Mouse (Mus musculus) c-Kit-positive CD71-positive TER-119-positive erythroid progenitor cells, embryonic 14.5 days (primary cell): ENCODE data around the gene Kcmf1.
"Not testable (repeated sequence)": the region's sequence is repeated elsewhere in the genome, so short reads cannot be mapped to it uniquely, and the experiment has no call there.

Experiments
- DNase-seq: peaks from one replicate; pipeline ENCODE4 v3.0.0-alpha.2; 2013; ENCODE audit warnings: low spot score

Kcmf1 gene

DNA sequence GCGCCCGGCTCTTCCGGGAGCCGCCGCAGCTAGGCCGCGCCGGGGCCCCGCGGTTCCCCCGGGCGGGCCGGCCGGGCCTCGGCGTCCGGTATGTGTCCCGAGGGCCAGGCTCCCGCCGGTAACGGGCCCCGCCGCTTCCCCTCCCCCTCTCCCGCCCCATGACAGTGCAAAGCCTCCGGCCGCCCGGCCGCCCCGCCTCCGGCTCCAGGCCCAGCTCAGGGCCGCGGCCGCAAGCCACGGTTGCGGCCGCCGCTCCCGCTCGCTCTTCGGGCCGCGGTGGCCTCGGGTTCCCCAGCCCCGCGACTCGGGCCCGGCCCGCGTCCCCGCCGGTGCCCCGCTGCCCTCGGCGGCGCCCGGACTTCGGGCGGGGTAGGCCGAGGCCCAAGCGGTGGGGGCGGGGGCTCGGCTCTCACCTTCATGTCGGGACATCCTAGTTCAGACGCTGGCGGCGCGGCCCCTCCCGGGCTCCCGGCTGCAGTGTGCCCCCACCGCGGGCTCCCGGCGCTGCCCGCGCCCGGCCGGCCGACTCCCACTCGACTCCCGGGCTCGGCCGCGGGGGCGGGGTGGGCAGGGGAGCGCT lies 488 bp downstream of the Kcmf1 start:
- DNase-seq = peak; percentile 53

DNA sequence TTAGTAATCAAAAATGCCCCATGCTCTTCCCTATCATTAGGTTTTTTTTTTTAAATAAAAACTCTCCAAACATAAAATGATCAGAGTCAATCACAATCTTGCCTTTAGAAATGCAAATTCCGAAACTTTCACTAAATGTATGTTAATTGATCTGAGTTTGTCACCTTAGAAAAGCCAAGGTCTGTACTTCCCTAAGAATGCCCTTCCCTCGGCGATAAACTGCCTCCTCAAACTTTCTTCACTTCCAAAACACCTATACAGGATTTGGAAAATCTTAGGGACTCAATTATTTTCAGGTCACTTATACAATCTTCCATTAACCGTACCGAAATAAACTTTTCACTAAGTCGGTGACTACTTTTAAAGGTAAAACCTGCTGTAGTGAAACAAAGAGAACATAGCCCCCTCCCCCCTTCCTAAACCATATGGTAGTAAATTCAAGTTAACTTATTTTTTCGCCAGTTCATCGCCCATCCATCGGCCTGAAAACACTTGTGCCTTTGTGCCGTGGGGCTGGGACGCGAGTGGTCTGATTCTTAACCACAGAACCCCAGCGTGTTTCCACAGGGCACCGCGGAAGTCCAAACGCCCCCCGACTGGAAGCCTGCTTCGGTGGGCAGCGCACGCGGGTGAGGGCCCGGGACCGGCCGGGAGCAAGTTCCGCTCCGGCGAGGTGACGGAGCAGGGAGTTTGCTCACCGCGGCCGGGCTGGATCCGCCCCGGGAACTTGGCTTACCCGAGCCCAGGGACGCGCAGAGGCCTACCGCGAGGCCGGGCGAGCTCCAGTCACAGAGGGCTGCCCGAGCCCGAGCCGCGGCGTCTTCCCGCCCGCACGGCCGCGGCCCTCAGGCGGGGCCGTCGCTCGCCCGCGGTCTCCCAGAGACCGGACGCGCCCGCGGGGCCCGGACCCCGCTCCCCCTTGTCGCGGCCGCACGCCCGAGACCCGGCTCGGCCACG lies 1.3 kb downstream of the Kcmf1 start:
- peak; percentile 50 for DNase-seq

DNA sequence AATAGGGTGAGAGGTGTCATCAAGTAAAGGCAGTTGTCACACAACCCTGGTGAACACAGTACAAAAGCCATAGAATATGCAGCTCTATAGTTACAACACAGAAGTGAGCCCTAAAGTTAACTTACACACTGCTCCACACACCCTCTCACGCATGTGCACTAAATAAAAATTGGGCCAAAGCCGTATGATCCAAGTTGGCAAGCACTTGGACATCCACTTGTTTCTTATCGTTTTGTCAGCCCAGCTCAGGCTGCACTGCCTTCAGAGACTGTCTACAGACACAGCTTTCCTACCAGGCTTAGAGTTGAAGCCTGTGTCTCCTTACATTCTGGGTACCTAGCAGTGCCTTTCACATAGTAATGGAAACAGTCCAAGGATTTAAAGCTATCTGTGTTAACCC lies 4.8 kb downstream of the Kcmf1 start:
- DNase-seq = no peak

DNA sequence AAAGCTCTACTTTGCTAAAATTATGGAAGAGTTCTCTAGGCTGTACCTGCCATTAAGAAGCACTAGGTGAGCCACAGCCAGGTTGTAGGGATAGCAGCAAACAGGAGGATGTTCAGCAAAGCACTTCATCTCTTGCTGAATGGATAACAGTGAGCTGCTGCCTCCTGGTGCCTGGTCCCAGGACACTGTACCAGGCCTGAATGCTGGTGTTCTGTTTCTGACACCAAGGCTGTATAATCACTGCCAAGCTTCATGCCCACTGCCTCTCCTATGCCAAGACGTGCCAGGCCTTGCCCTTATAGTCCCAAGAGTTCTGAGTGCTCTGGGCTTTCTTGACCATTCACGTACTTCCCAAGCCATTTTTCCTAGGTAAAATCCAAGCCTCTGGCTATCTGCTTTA lies 8.5 kb downstream of the Kcmf1 start:
- DNase-seq = no peak

DNA sequence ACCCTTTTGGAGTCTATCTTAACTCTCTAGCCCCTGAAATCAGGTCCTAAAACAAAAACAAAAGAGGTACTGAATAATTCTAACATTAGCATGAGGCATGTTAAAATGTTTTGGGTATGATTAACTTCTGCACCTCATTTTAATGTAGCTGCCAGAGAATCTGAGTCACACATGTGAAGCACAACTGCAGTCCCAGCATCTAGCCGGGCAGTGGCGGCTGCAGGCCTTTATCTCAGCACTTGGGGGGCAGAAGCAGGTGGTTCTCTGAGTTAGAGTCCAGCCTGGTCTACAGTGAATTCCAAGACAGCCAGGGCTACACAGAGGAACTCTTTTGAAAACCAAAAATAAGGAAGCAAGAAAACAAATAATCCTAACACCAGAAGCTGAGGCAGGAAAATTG lies 11.1 kb downstream of the Kcmf1 start:
- DNase-seq = no peak

DNA sequence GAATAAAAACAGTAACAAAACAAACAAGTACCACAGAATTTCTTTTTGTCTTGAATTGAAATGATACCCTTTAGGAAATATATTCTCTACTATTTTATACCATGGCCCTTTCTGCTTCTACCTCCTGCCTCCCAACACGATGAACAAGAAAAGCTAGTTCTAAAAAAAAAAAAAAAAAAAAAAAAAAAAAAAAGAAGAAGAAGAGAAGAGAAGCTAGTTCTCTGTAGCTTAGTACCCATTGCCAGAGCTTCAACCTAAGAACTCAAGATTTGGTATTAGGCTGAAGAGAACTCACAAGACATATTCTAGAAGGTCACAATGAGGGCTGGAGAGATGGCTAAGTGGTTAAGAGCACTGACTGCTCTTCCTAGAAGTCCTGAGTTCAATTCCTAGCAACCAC lies 14.5 kb downstream of the Kcmf1 start:
- DNase-seq = no peak

DNA sequence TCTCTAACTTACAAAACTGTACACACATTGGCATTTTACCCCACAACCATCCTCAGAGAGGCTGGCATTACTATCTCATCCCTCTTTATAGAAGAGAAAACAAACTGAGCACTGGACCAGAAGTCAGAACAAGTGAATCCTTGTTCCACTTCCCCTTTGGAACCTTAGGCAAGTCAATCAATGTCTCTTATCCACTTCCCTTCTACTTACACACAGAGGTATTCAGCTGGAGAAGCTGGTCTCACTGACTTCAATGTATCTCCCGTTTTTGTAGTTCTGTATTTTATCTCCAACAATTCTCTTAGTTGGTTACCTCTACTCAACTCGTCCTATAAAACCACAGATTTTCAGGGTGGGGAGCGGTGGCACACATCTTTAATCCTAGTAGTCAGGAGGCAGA lies 15.0 kb downstream of the Kcmf1 start:
- DNase-seq = no peak

DNA sequence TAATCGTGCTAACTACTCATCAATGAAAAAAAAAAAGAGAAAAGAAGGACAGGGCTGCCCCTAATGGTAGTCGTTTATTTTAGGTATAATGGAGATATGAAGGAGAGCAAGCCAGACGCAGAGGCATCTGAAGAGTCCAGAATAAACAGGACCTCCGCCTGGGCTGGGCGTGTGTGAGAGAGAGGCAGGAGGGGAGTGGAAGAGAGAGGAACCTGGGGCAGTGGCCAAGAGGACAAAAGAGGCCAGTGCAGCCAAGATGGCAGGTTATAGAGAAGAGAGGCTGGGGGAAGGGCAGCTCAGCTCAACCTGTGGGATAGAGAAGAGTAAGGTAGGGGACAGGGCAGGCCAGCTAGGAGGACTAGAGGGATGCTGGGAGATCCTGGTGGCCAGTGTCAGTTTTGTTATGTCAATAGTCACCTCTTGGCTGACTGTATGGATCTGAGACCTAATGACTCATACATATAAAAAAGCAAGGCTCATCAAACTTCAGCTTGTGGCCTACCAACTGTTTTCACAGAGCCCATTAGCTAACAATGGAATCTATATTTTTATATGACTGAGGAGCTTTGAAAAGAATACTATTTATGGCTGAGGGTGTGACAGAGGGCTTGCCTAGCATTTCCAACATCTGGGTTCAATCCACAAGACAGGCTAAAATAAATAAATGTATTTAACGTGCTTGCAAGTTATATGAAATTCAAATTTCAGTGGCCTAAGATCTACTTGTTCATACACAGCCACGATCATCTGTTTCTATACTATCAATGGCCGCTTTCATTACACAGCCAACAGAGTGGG lies 16.9 kb downstream of the Kcmf1 start:
- no peak for DNase-seq

DNA sequence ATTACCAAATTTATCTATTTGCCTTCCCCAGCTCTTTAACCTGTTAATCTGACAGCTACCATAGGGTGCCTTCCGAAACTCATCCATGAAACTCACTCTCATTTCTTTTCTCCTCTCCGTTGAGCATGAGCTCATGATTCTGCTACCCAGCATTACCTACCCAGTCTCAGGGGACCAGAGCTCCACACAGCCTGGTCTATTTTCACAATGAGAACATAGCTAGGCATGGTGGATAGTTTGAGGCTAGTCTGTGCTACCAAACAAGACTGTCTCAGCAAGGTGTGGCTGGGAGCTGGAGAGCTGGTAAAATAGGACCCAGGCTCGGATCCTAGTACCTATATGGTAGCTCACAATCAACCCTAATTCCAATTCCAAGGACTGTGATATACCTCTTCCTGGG lies 17.6 kb downstream of the Kcmf1 start:
- DNase-seq = no peak

DNA sequence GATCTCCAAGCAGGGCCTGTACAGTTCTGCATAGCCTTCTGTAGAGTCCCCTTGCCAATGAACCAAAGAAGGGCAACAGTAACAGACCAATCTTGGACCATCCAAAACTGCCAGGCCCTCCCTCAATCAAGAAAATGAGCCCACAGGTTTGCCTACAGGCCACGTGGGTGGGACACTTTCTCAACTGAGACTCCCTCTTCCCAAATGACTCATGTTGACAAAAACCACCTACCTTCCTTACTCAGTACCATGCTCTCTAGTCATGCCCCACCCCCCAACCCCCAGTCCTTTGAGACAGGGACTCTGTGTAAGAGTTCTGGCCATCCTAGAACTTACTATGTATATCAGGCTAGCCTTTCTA lies 18.2 kb downstream of the Kcmf1 start:
- DNase-seq = no peak

DNA sequence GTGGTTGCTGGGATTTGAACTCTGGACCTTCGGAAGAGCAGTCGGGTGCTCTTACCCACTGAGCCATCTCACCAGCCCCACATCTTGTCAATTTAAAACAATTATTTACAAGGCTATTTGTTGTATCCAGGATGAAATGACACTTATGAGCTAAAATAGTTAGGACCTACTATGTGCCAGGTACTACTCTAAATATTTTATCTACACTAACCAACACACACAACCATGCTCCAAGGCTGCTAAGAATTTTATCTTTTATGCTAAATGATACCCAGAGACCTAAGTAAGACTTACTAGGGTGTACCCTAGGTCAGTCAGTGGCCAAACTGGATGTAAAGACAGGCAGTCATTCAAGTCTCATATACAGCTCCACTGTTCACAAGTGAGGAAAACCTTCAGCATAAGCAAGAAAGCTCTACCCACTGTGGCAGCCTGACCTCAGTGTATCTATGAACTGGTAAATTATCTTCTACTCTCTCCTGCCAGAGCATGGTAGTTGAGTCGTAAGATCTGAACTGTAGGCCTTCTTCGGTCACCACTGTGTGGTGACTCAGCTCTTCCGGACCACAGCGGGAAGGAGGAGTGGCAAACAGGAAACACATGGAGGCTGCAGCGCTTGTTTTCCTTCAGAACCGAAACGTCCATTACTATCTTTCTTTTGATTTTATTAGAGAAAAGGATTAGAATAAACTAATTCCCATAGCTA lies 18.7 kb downstream of the Kcmf1 start:
- peak; percentile 47 for DNase-seq

DNA sequence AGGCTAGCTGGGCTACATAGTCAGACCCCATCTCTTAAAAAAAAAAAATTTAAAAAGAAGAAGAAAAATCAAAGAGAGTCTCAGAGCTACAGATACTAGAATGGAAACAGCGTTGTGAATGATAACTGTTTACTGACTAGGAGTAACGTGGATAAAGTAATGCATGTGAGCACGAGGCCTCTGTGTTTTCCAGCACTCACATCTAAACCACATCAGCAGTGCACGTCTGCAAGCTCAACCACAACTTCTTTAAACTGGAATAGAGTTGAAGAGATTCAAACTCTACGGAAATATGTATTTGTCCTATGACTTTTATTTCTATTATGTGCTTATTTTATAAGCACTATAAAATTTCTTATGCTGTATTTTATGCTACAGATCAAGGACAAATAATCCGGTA lies 23.1 kb downstream of the Kcmf1 start:
- no peak for DNase-seq

DNA sequence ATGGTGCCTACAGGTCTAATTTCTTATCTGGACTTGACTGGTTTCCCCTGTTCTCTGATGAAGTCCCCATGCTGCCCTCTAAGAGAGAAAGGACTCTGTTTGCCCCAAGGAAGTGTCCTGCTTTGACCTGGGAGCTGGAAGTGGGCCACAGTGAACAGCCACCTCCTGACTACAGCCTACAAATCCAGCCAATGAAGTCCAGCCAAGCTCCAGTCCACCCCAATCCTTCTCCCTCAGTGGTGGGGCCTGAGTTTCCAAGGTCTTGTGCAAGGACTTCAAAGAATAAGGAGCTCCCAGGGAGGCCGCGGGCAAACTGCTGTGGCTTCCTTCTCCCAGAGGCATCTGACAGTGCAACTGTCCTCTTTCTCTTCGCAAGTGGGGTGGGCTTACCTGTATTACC lies 26.4 kb downstream of the Kcmf1 start:
- no peak for DNase-seq

DNA sequence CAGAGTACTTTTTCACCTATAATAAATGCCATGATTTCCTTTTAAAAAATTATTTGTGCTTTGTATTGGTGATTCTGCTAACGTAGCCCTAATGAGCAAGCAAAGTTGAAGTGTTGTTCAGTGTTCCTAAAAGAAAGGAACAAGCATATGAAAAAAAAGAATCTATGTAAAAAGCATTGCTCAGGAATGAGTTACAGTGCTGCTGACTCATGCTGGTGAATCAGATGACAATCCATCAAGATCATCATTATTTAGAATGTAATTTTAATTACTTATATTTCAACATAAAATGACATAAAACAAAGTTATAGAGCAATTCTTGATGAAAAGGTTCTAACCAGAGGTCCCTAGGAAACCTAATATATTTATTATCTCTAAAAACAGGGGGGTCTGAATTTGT lies 27.5 kb downstream of the Kcmf1 start:
- no peak for DNase-seq

DNA sequence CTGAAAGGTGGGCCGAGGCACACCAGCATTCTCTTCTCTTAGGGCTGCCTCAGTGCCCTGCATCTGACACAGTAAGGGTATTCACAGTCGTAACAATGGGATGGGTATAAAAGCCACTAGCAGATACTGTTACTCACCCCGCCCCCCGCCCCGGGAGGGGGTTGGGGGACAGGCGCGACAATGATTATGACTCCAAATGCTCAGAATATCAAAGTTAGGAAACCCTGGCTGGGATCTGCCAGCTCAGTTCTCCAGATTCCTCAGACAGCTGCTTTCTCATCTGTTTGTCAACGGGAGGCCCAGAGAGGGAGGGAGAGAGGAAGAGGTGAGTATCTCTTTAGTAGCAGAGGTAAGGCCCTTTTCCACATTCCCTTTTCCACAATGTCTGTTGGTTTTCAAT lies 30.2 kb downstream of the Kcmf1 start:
- no peak for DNase-seq

DNA sequence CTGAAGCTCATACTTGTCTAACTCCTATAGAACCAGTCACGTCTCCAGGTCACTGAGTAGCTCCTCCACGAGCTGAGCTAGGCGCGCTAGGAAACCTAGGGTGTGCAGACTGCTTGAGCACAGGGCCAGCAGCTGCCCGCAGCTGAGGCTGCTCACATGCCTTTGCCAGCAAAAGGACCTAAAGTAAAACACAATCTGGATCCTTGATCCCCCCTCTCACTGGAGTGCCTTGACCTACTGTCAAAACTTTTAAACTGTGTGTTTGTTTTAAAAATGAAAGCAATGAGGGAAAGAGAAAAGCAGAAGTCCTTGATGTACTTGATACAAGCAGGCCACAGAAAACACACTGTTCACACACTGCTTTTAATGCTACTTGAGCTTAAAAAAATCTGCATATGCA lies 31.1 kb downstream of the Kcmf1 start:
- no peak for DNase-seq

DNA sequence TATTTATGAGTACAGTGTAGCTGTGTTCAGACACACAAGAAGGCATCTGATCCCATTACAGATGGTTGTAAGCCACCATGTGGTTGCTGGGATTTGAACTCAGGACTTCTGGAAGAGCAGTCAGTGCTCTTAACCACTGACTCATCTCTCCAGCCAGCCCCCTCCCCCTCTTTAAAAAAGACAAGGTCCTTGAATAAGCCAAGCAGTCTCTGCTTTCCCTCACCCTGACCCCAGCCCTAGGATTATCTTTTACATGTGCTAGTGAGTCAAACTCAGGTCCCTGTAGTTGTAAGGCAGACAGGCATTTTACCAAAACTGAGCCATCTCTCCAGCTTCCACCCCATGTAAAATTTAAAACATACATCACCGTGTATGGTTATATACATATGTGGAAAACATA lies 32.0 kb downstream of the Kcmf1 start:
- no peak for DNase-seq

DNA sequence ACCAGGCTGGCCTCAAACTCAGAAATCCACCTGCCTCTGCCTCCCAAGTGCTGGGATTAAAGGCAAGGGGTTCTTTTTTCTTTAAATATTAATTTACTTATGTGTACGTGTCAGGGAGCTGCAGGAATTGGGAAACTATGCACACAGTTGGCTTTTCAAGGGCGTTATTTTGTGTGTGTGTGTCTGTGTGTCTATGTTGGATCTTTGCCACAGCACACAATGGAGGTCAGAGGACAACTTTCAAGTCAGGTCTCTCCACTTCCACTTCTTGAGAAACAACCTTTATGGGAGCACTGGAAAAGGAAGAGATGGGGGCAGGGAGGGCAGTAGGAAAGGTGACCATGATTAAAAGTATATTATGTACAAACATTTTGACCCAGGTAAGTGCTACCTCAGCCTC lies 33.5 kb downstream of the Kcmf1 start:
- no peak for DNase-seq

DNA sequence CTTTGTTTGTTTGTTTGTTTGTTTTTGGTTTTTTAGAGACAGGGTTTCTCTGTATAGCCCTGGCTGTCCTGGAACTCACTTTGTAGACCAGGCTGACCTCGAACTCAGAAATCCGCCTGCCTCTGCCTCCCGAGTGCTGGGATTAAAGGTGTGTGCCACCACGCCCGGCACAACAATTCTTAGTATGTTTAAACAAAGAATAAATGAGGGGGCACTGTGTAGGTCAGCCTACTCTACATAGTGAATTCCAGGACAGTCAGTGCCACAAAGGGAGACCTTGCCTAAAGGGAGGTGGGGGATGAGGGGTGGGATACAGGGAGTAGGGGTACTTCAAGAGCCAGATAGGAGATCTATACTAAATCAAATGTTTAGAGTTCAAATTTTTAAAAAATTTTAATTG lies 37.1 kb downstream of the Kcmf1 start:
- not testable (repeated sequence) for DNase-seq

DNA sequence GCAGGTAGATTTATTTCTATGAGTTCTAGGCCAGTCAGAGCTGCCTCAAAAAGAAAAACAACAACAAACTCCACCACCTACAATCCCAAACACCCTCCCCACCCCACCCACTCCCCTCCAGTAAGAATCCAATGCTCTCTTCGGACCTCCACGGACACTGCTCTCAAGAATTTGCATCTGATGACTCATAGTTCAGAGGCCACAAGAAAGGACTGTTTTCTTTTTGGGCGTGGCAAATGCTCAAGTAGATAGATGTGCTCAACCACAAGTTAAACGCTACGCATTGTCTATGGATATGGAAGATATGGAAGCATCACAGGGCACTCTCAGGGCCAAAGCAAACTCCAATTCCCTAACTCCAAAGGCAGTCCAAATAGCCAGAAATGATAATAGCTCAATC lies 45.5 kb downstream of the Kcmf1 start:
- no peak for DNase-seq

DNA sequence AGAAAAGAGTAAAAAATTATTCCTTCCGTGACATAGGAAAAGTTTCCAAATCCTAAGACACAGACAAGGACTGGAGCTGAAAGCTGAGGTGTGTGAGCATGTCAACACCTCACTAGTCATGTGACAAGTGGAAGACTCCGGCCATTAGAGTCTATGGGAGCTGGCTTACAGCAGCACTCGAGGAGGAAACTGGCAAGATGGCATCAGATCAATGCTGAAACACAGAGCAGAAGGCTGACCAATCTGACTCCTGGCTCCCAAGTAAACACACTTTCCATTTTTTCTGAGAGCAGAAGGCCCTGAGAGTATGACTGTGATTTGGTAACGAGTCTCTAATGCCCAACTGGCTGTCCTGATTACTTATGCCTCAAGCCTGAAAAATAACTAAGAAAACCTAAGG lies 47.6 kb downstream of the Kcmf1 start:
- DNase-seq = no peak

DNA sequence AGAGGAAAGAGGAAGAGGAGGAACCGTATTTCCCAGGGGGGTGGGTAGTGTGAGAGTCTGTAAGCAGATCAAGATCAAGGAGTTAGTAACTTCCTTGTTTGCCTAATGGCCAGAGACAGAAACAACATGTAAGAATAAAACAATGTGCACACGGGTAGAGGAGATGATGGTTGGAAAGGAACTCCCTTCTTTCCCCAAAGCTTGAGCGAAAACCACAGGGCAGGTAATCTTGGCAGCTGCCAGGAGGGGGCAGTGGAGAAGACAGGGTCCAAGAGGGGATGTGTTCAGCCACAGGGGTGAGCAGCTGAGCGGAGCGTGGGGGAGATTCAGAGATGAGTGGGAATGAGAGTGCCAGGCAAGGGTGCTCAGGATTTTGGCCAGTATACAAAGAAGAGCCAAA lies 48.1 kb downstream of the Kcmf1 start:
- peak; percentile 9 for DNase-seq
